Mouse (Mus musculus) stomach, postnatal 0 days (tissue): ENCODE measurements around the gene Kcnma1. TPM values are rescaled to one million over a fixed set of nuclear protein-coding genes. Genes with fewer than 3 reads are reported as not detected.
A peak's percentile ranks its signal among the peaks of the same experiment; 100 is the strongest.

Experiments used
- ATAC-seq: fragments of 200-750 bp; cut with Nextera tagmentation; 2 replicates; pipeline ENCODE4 v1.8.0; 2017; ENCODE audit not compliant: low FRiP score, low TSS enrichment
- DNase-seq: peaks from one replicate; pipeline ENCODE4 v3.0.0-alpha.2; 2016; ENCODE audit warnings: low spot score
- H3K27ac ChIP-seq: fragments of 300-500 bp; sonication (generic); replicated peaks from 2 replicates; pipeline ENCODE4 v1.5.1; 2014; ENCODE audit warnings: mild to moderate bottlenecking, control low read depth
- H3K27me3 ChIP-seq: fragments of 300-500 bp; sonication (generic); 2 replicates; pipeline ENCODE4 v1.6.1; 2014; ENCODE audit warnings: low read length; ENCODE audit not compliant: control insufficient read depth, insufficient read depth
- H3K36me3 ChIP-seq: fragments of 300-500 bp; sonication (generic); 2 replicates; pipeline ENCODE4 v1.6.1; 2014; ENCODE audit warnings: low read length, mixed read lengths; ENCODE audit not compliant: control insufficient read depth, insufficient read depth
- H3K4me1 ChIP-seq: fragments of 300-500 bp; sonication (generic); replicated peaks from 2 replicates; pipeline ENCODE4 v1.6.1; 2014; ENCODE audit warnings: antibody characterized with exemption; ENCODE audit not compliant: control insufficient read depth, insufficient read depth
- H3K4me2 ChIP-seq: fragments of 300-500 bp; sonication (generic); replicated peaks from 2 replicates; pipeline ENCODE4 v1.6.1; 2014; ENCODE audit warnings: low read depth, mild to moderate bottlenecking, control low read depth, moderate library complexity
- H3K4me3 ChIP-seq: fragments of 300-500 bp; sonication (generic); 2 replicates; pipeline ENCODE4 v1.5.1; 2014; ENCODE audit warnings: low read depth, low read length, control low read depth
- H3K9ac ChIP-seq: fragments of 300-500 bp; sonication (generic); 2 replicates; pipeline ENCODE4 v1.6.1; 2014; ENCODE audit warnings: mild to moderate bottlenecking, low read length, control low read depth, mixed read lengths
- H3K9me3 ChIP-seq: fragments of 300-500 bp; sonication (generic); 2 replicates; pipeline ENCODE4 v1.6.1; 2016; ENCODE audit warnings: low read length; ENCODE audit not compliant: control insufficient read depth
- CTCF ChIP-seq: IDR thresholded peaks from 2 replicates; pipeline ENCODE4 v1.5.1; 2016; ENCODE audit warnings: antibody characterized with exemption, low read depth, mild to moderate bottlenecking, moderate library complexity
- EP300 ChIP-seq: optimal IDR thresholded peaks from 2 replicates; pipeline ENCODE3; 2016; ENCODE audit warnings: antibody characterized with exemption
- WGBS: fragments of 180-500 bp; shearing (Covaris S2); extraction: QIAGEN DNeasy Blood & Tissue Kit; methylation state at CpG from one replicate; pipeline ENCODE4 v1.1.7; 2014; 5-methylcytosine and 5-hydroxymethylcytosine counted together
- polyA plus RNA-seq: library from polyadenylated mRNA; unstranded; fragments of >200 nt; fragmentation: Nextera tagmentation; extraction: Ambion mirVana; gene quantifications from 2 replicates; pipeline ENCODE4 v1.2.1, GENCODE M21; 2015

Gene Kcnma1
- polyA plus RNA-seq, 1 experiment from 2014 or later = 13.3 TPM

- peak; percentile 86 for TF ChIP-seq CTCF
- TF ChIP-seq EP300 = no peak
- no peaks in the 10 kb centered on the region for H3K27me3 ChIP-seq
- H3K36me3 ChIP-seq = no peaks in the 10 kb centered on the region
- H3K9ac ChIP-seq = no peak overlapping the region
- 51% methylated on average over 13 of the region's 13 CpGs for WGBS
- no peak overlapping the region for H3K4me3 ChIP-seq
- H3K27ac ChIP-seq = no peak overlapping the region
- H3K4me2 ChIP-seq = no peak overlapping the region
- H3K4me1 ChIP-seq = no peaks in the 10 kb centered on the region
- no peaks in the 10 kb centered on the region for H3K9me3 ChIP-seq
- DNase-seq (peak; percentile 60), ATAC-seq (no peak)
Measured at GRCm38 (mm10) chr14:23791261-23791691, 223.0 kb downstream of the Kcnma1 start.

GRCm38 (mm10) chr14:23786687-23787073, 227.6 kb downstream of the Kcnma1 start:
- no peak overlapping the region for H3K4me3 ChIP-seq
- H3K9me3 ChIP-seq = no peaks in the 10 kb centered on the region
- no peak overlapping the region for H3K27ac ChIP-seq
- no peaks in the 10 kb centered on the region for H3K36me3 ChIP-seq
- H3K9ac ChIP-seq = no peak overlapping the region
- TF ChIP-seq CTCF (no peak), EP300 (no peak)
- no peaks in the 10 kb centered on the region for H3K4me1 ChIP-seq
- H3K4me2 ChIP-seq = no peak overlapping the region
- whole genome bisulfite sequencing = 29% methylated on average over 1 of the region's 1 CpGs
- ATAC-seq = 0 out of 2 replicates have a peak, but pooled peaks have one; percentile 32
- DNase-seq = no peak
- H3K27me3 ChIP-seq = no peaks in the 10 kb centered on the region

- Histone ChIP-seq H3K4me3 (no peak overlapping the region), H3K36me3 (no peaks in the 10 kb centered on the region), H3K9me3 (no peaks in the 10 kb centered on the region), H3K27me3 (no peaks in the 10 kb centered on the region), H3K27ac (no peak overlapping the region), H3K9ac (no peak overlapping the region), H3K4me2 (no peak overlapping the region), H3K4me1 (no peaks in the 10 kb centered on the region)
- DNase-seq = no peak
- TF ChIP-seq EP300 (no peak), CTCF (no peak)
- no peak for ATAC-seq
- whole genome bisulfite sequencing = 34% methylated on average over 10 of the region's 10 CpGs
Measured at GRCm38 (mm10) chr14:23785921-23786686, 228.2 kb downstream of the Kcnma1 start.

- no peak overlapping the region for H3K9ac ChIP-seq
- H3K9me3 ChIP-seq = no peaks in the 10 kb centered on the region
- H3K4me2 ChIP-seq = no peak overlapping the region
- no peaks in the 10 kb centered on the region for H3K27me3 ChIP-seq
- H3K4me3 ChIP-seq = no peak overlapping the region
- no peak for ATAC-seq
- no peaks in the 10 kb centered on the region for H3K4me1 ChIP-seq
- TF ChIP-seq EP300 = no peak
- no peaks in the 10 kb centered on the region for H3K36me3 ChIP-seq
- no peak for DNase-seq
- WGBS = 68% methylated on average over 8 of the region's 8 CpGs
- H3K27ac ChIP-seq = no peak overlapping the region
Measured at GRCm38 (mm10) chr14:23782845-23783609, 231.3 kb downstream of the Kcnma1 start.

GRCm38 (mm10) chr14:23774542-23774941, 239.7 kb downstream of the Kcnma1 start:
- Histone ChIP-seq H3K9me3 (no peaks in the 10 kb centered on the region), H3K4me2 (no peak overlapping the region), H3K4me1 (no peaks in the 10 kb centered on the region; the same call in 1 of the 2 replicates), H3K36me3 (no peaks in the 10 kb centered on the region), H3K4me3 (no peak overlapping the region), H3K27ac (no peak overlapping the region), H3K27me3 (no peaks in the 10 kb centered on the region), H3K9ac (no peak overlapping the region)
- TF ChIP-seq EP300 (no peak), CTCF (no peak)
- ATAC-seq (no peak), DNase-seq (no peak)
- WGBS = 57% methylated on average over 2 of the region's 2 CpGs

- Histone ChIP-seq H3K9me3 (no peaks in the 10 kb centered on the region), H3K4me2 (no peak overlapping the region), H3K27me3 (no peaks in the 10 kb centered on the region), H3K4me1 (no peaks in the 10 kb centered on the region; the same call in 1 of the 2 replicates), H3K27ac (no peak overlapping the region), H3K9ac (no peak overlapping the region), H3K4me3 (no peak overlapping the region), H3K36me3 (no peaks in the 10 kb centered on the region)
- ATAC-seq = peak; percentile 79
- 47% methylated on average over 3 of the region's 3 CpGs for WGBS
- no peak for TF ChIP-seq CTCF
- DNase-seq = no peak
Measured at GRCm38 (mm10) chr14:23772685-23773084, 241.6 kb downstream of the Kcnma1 start.
